In genomic region chr5:99607602-99608001, GRCm38 (mm10) we compare ENCODE assay signal across 14 mouse cellular contexts.
"Had no signal": no experiment of that assay in that cellular context is flagged by ENCODE, and none has a peak within 500 bp of the region (broad histone marks: within the 10 kb centered on the region; RNA-seq: fewer than 3 reads in every experiment).

No protein-coding gene starts in this region.

- H3K27ac ChIP-seq: kidney, postnatal 0 days; layer of hippocampus, adult 2 months; limb, embryonic 10.5 days; limb, embryonic 13.5 days; liver, embryonic 13.5 days; macrophage; midbrain, embryonic 13.5 days had no signal

- ATAC-seq: liver, postnatal 0 days; lung, postnatal 0 days; midbrain, embryonic 13.5 days; midbrain, embryonic 16.5 days had no signal

- H3K4me1 ChIP-seq: liver, embryonic 13.5 days had no signal

- H3K4me3 ChIP-seq: layer of hippocampus, adult 2 months; limb, embryonic 10.5 days; limb, embryonic 13.5 days; liver, embryonic 13.5 days; midbrain, embryonic 13.5 days had no signal

- H3K9ac ChIP-seq: limb, embryonic 13.5 days; liver, embryonic 13.5 days; liver, postnatal 0 days; lung, embryonic 14.5 days; midbrain, embryonic 13.5 days had no signal

- H3K9me3 ChIP-seq: limb, embryonic 10.5 days; limb, embryonic 13.5 days; liver, embryonic 13.5 days; midbrain, embryonic 13.5 days had no signal

- H3K36me3 ChIP-seq: limb, embryonic 10.5 days; limb, embryonic 13.5 days; liver, embryonic 13.5 days; midbrain, embryonic 13.5 days had no signal

- DNase-seq: kidney, postnatal 25 days; layer of hippocampus, adult 9-11 months; liver, embryonic 13.5 days; liver, postnatal 0 days; lung, embryonic 14.5 days; thymus, postnatal 25 days had no signal

- H3K4me2 ChIP-seq: limb, embryonic 13.5 days; liver, embryonic 13.5 days; lung, embryonic 14.5 days; midbrain, embryonic 13.5 days had no signal
